Mouse (Mus musculus) myocyte (in vitro differentiated cells): ENCODE measurements around the gene Gnat1.

Source experiments
- CEBPB ChIP-seq: IDR thresholded peaks from 2 replicates; pipeline ENCODE4 v1.6.1; 2011; ENCODE audit warnings: mild to moderate bottlenecking, moderate library complexity; ENCODE audit not compliant: poor library complexity, insufficient read depth, severe bottlenecking
- USF1 ChIP-seq: IDR thresholded peaks from one replicate; pipeline ENCODE4 v1.6.1; 2011; ENCODE audit warnings: low read depth, mild to moderate bottlenecking, control low read depth, moderate library complexity

DNA sequence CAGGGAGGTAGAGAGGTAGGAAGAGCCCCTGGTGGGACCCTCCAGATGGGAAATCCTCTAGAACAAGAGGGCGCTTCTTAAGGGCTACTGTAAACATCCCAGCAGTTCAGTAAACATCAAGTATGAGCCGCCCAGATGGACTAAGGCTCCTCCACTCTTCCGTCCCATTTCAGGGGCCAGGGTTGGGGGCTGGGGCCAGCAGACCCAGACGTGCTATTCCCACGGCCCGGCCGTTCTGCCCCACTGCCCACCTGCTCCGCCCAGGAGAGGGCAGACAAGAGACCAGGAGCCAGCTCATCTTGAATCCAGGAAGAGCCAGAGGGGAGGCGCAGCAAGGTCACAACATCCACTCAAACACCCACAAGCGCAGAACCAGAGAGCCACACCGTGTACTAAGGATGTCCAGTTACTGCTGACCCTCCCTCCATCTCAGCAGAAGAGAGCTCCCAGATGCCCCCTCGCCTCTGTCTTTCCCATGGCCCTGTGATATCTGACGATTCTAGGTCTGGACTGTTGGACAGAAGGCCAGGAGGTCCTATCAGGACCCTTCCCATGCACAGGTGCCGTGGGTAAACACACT is 19.2 kb upstream of the Gnat1 start:
- no peak for TF ChIP-seq USF1
- TF ChIP-seq CEBPB, result no peak
